Mouse (Mus musculus): Measurements from ENCODE around the gene Prame. TPM values are rescaled to one million over a fixed set of nuclear protein-coding genes. Genes with fewer than 3 reads are reported as not detected.
"Not testable (repeated sequence)": the region's sequence is repeated elsewhere in the genome, so short reads cannot be mapped to it uniquely, and the experiment has no call there.

Gene Prame
- not detected in 2 replicates for polyA plus RNA-seq (2015; fragmentation: Nextera tagmentation; extraction: Ambion mirVana)

- DNase-seq (ENCODE audit: low spot score): no peak
- Histone ChIP-seq H3K4me1 (replicated peaks; ENCODE audit: control insufficient read depth, insufficient read depth) (no peaks in the 10 kb centered on the region), H3K27ac (replicated peaks) (no peak within 1 kb of the TSS), H3K36me3 (ENCODE audit: control insufficient read depth, insufficient read depth, low read length) (no peaks in the 10 kb centered on the region), H3K4me2 (replicated peaks; ENCODE audit: low read depth) (no peak within 1 kb of the TSS), H3K4me3 (ENCODE audit: low read depth, low read length) (no peak within 1 kb of the TSS), H3K9me3 (ENCODE audit: control insufficient read depth, low read length) (no peaks in the 10 kb centered on the region), H3K27me3 (ENCODE audit: control insufficient read depth, insufficient read depth, low read length) (no peaks in the 10 kb centered on the region), H3K9ac (ENCODE audit: low read length) (no peak within 1 kb of the TSS)
- ATAC-seq (ENCODE audit: low FRiP score, low TSS enrichment): no peak
- WGBS: 86% methylated on average over 11 of the region's 11 CpGs
- TF ChIP-seq CTCF (IDR thresholded peaks at IDR 0.05; ENCODE audit: low read depth) (no peak), EP300 (optimal IDR thresholded peaks at IDR 0.05) (no peak)
Measured at GRCm38 (mm10) chrX:135627605-135628004, at the start of gene Prame. Gene Prame, minus strand, starts transcription at chrX:135627705.

GRCm38 (mm10) chrX:135652173-135652772 lies 24.8 kb upstream of the Prame start:
- ATAC-seq (ENCODE audit: low FRiP score, low TSS enrichment): peak; percentile 29; the same call in 1 of the 2 replicates

GRCm38 (mm10) chrX:135601298-135602029 lies 26.0 kb downstream of the Prame start:
- not testable (repeated sequence) for H3K9ac ChIP-seq (ENCODE audit: low read length); H3K27ac ChIP-seq (replicated peaks); H3K27me3 ChIP-seq (ENCODE audit: control insufficient read depth, insufficient read depth, low read length); H3K36me3 ChIP-seq (ENCODE audit: control insufficient read depth, insufficient read depth, low read length); ATAC-seq (ENCODE audit: low FRiP score, low TSS enrichment); H3K9me3 ChIP-seq (ENCODE audit: control insufficient read depth, low read length); H3K4me3 ChIP-seq (ENCODE audit: low read depth, low read length); H3K4me1 ChIP-seq (replicated peaks; ENCODE audit: control insufficient read depth, insufficient read depth); H3K4me2 ChIP-seq (replicated peaks; ENCODE audit: low read depth)
- peak; percentile 23 for DNase-seq (ENCODE audit: low spot score)
- WGBS: 53% methylated on average over 3 of the region's 3 CpGs
- peak; percentile 67 for TF ChIP-seq CTCF (IDR thresholded peaks at IDR 0.05; ENCODE audit: low read depth)

More at GRCm38 (mm10) chrX:135652173-135652772, 24.8 kb upstream of the Prame start:
- no peaks in the 10 kb centered on the region for H3K36me3 ChIP-seq (ENCODE audit: control insufficient read depth, insufficient read depth, low read length)
- H3K4me1 ChIP-seq (replicated peaks; ENCODE audit: control insufficient read depth, insufficient read depth): no peaks in the 10 kb centered on the region
- H3K27ac ChIP-seq (replicated peaks): no peak overlapping the region
- TF ChIP-seq CTCF (IDR thresholded peaks at IDR 0.05; ENCODE audit: low read depth) (peak; percentile 66), EP300 (optimal IDR thresholded peaks at IDR 0.05) (no peak)
- no peak overlapping the region for H3K4me2 ChIP-seq (replicated peaks; ENCODE audit: low read depth)
- H3K9me3 ChIP-seq (ENCODE audit: control insufficient read depth, low read length): no peaks in the 10 kb centered on the region
- H3K9ac ChIP-seq (ENCODE audit: low read length): no peak overlapping the region
- DNase-seq (ENCODE audit: low spot score): peak; percentile 17
- H3K27me3 ChIP-seq (ENCODE audit: control insufficient read depth, insufficient read depth, low read length): no peaks in the 10 kb centered on the region
- H3K4me3 ChIP-seq (ENCODE audit: low read depth, low read length): no peak overlapping the region
- 27% methylated on average over 9 of the region's 9 CpGs for WGBS

GRCm38 (mm10) chrX:135598677-135599076 lies 28.8 kb downstream of the Prame start, which contains the start of gene Nxf7:
Gene Nxf7, minus strand, starts transcription at chrX:135598777.
- Histone ChIP-seq H3K4me1 (replicated peaks; ENCODE audit: control insufficient read depth, insufficient read depth) (no peaks in the 10 kb centered on the region), H3K9ac (ENCODE audit: low read length) (no peak within 1 kb of the TSS), H3K9me3 (ENCODE audit: control insufficient read depth, low read length) (no peaks in the 10 kb centered on the region), H3K27ac (replicated peaks) (no peak within 1 kb of the TSS), H3K4me3 (ENCODE audit: low read depth, low read length) (no peak within 1 kb of the TSS), H3K27me3 (ENCODE audit: control insufficient read depth, insufficient read depth, low read length) (no peaks in the 10 kb centered on the region), H3K4me2 (replicated peaks; ENCODE audit: low read depth) (no peak within 1 kb of the TSS), H3K36me3 (ENCODE audit: control insufficient read depth, insufficient read depth, low read length) (no peaks in the 10 kb centered on the region)
- DNase-seq (ENCODE audit: low spot score) (no peak), ATAC-seq (ENCODE audit: low FRiP score, low TSS enrichment) (no peak)
- TF ChIP-seq CTCF (IDR thresholded peaks at IDR 0.05; ENCODE audit: low read depth) (no peak), EP300 (optimal IDR thresholded peaks at IDR 0.05) (no peak)
- WGBS: 73% methylated on average over 2 of the region's 2 CpGs

- 79% methylated on average over 13 of the region's 13 CpGs for WGBS
- Histone ChIP-seq H3K36me3 (ENCODE audit: control insufficient read depth, insufficient read depth, low read length) (no peaks in the 10 kb centered on the region), H3K27me3 (ENCODE audit: control insufficient read depth, insufficient read depth, low read length) (no peaks in the 10 kb centered on the region), H3K9me3 (ENCODE audit: control insufficient read depth, low read length) (no peaks in the 10 kb centered on the region), H3K4me3 (ENCODE audit: low read depth, low read length) (no peak overlapping the region), H3K9ac (ENCODE audit: low read length) (no peak overlapping the region), H3K4me1 (replicated peaks; ENCODE audit: control insufficient read depth, insufficient read depth) (no peaks in the 10 kb centered on the region), H3K4me2 (replicated peaks; ENCODE audit: low read depth) (no peak overlapping the region), H3K27ac (replicated peaks) (no peak overlapping the region)
- DNase-seq (ENCODE audit: low spot score) (no peak), ATAC-seq (ENCODE audit: low FRiP score, low TSS enrichment) (no peak)
- TF ChIP-seq EP300 (optimal IDR thresholded peaks at IDR 0.05): no peak
- no peak for TF ChIP-seq CTCF (IDR thresholded peaks at IDR 0.05; ENCODE audit: low read depth)
Measured at GRCm38 (mm10) chrX:135598096-135598495, 29.4 kb downstream of the Prame start.

- no peaks in the 10 kb centered on the region for H3K27me3 ChIP-seq (ENCODE audit: control insufficient read depth, insufficient read depth, low read length)
- no peak for ATAC-seq (ENCODE audit: low FRiP score, low TSS enrichment)
- H3K4me3 ChIP-seq (ENCODE audit: low read depth, low read length): no peak overlapping the region
- H3K36me3 ChIP-seq (ENCODE audit: control insufficient read depth, insufficient read depth, low read length): no peaks in the 10 kb centered on the region
- H3K4me1 ChIP-seq (replicated peaks; ENCODE audit: control insufficient read depth, insufficient read depth): no peaks in the 10 kb centered on the region
- TF ChIP-seq CTCF (IDR thresholded peaks at IDR 0.05; ENCODE audit: low read depth): no peak
- no peak for TF ChIP-seq EP300 (optimal IDR thresholded peaks at IDR 0.05)
- 100% methylated on average over 1 of the region's 1 CpGs for WGBS
- H3K9me3 ChIP-seq (ENCODE audit: control insufficient read depth, low read length): no peaks in the 10 kb centered on the region
- no peak for DNase-seq (ENCODE audit: low spot score)
- H3K9ac ChIP-seq (ENCODE audit: low read length): no peak overlapping the region
- H3K4me2 ChIP-seq (replicated peaks; ENCODE audit: low read depth): no peak overlapping the region
- H3K27ac ChIP-seq (replicated peaks): no peak overlapping the region
Measured at GRCm38 (mm10) chrX:135576412-135576811, 51.1 kb downstream of the Prame start.

GRCm38 (mm10) chrX:135574958-135575628 lies 52.4 kb downstream of the Prame start:
- WGBS: 58% methylated on average over 9 of the region's 9 CpGs
- ATAC-seq (ENCODE audit: low FRiP score, low TSS enrichment): peak; percentile 47; the same call in 1 of the 2 replicates
- not testable (repeated sequence) for H3K4me3 ChIP-seq (ENCODE audit: low read depth, low read length)

More at GRCm38 (mm10) chrX:135574958-135575628, 52.4 kb downstream of the Prame start:
- H3K36me3 ChIP-seq (ENCODE audit: control insufficient read depth, insufficient read depth, low read length); DNase-seq (ENCODE audit: low spot score); H3K4me1 ChIP-seq (replicated peaks; ENCODE audit: control insufficient read depth, insufficient read depth); H3K9ac ChIP-seq (ENCODE audit: low read length); H3K27me3 ChIP-seq (ENCODE audit: control insufficient read depth, insufficient read depth, low read length); H3K9me3 ChIP-seq (ENCODE audit: control insufficient read depth, low read length); H3K4me2 ChIP-seq (replicated peaks; ENCODE audit: low read depth); H3K27ac ChIP-seq (replicated peaks): not testable (repeated sequence)

Measured in stomach, postnatal 0 days (tissue).